Mouse (Mus musculus) lung, embryonic 16.5 days (tissue): Measurements from ENCODE around the gene Slc9c1. TPM values are rescaled to one million over a fixed set of nuclear protein-coding genes. Genes with fewer than 3 reads are reported as not detected.

Experiments used
- ATAC-seq: fragments of 200-750 bp; cut with Nextera tagmentation; 2 replicates; pipeline ENCODE4 v1.8.0; 2017; ENCODE audit warnings: low read depth, mild to moderate bottlenecking, moderate library complexity
- H3K27ac ChIP-seq: fragments of 300-500 bp; sonication (generic); 2 replicates; pipeline ENCODE4 v1.5.1; 2014; ENCODE audit warnings: mild to moderate bottlenecking, control low read depth, low read length
- H3K27me3 ChIP-seq: fragments of 300-500 bp; sonication (generic); 2 replicates; pipeline ENCODE4 v1.6.1; 2014; ENCODE audit warnings: low read depth, low read length, mixed read lengths; ENCODE audit not compliant: control insufficient read depth, insufficient read depth
- H3K36me3 ChIP-seq: fragments of 300-500 bp; sonication (generic); 2 replicates; pipeline ENCODE4 v1.6.1; 2014; ENCODE audit warnings: low read length; ENCODE audit not compliant: control insufficient read depth, insufficient read depth
- H3K4me1 ChIP-seq: fragments of 300-500 bp; sonication (generic); replicated peaks from 2 replicates; pipeline ENCODE4 v1.6.1; 2014; ENCODE audit warnings: low read length, mixed read lengths; ENCODE audit not compliant: control insufficient read depth, insufficient read depth
- H3K4me2 ChIP-seq: fragments of 300-500 bp; sonication (generic); 2 replicates; pipeline ENCODE4 v1.6.1; 2014; ENCODE audit warnings: low read depth, low read length, control low read depth
- H3K4me3 ChIP-seq: fragments of 300-500 bp; sonication (generic); 2 replicates; pipeline ENCODE4 v1.5.1; 2014; ENCODE audit warnings: mild to moderate bottlenecking, low read length, control low read depth
- H3K9ac ChIP-seq: fragments of 300-500 bp; sonication (generic); 2 replicates; pipeline ENCODE4 v1.6.1; 2014; ENCODE audit warnings: low read length, control low read depth
- H3K9me3 ChIP-seq: fragments of 300-500 bp; sonication (generic); 2 replicates; pipeline ENCODE4 v1.6.1; 2016; ENCODE audit warnings: low read length; ENCODE audit not compliant: control insufficient read depth
- WGBS: fragments of 180-500 bp; shearing (Covaris S2); extraction: QIAGEN DNeasy Blood & Tissue Kit; methylation state at CpG from one replicate; pipeline ENCODE4 v1.1.7; 2014; 5-methylcytosine and 5-hydroxymethylcytosine counted together
- polyA plus RNA-seq: library from polyadenylated mRNA; unstranded; fragments of >200 nt; fragmentation: Nextera tagmentation; extraction: Ambion mirVana; gene quantifications from 2 replicates; pipeline ENCODE4 v1.2.1, GENCODE M21; 2015

Gene Slc9c1
- polyA plus RNA-seq, 1 experiment from 2014 or later, result not detected

GRCm38 (mm10) chr16:45561747-45562146 is 26.6 kb downstream of the Slc9c1 start:
- H3K27me3 ChIP-seq, result no peaks in the 10 kb centered on the region
- no peaks in the 10 kb centered on the region for H3K4me1 ChIP-seq
- no peaks in the 10 kb centered on the region for H3K9me3 ChIP-seq
- H3K4me2 ChIP-seq, result no peak overlapping the region
- H3K27ac ChIP-seq, result no peak overlapping the region
- H3K36me3 ChIP-seq, result no peaks in the 10 kb centered on the region
- H3K4me3 ChIP-seq, result no peak overlapping the region
- no peak overlapping the region for H3K9ac ChIP-seq
- WGBS, result 44% methylated on average over 3 of the region's 3 CpGs
- no peak for ATAC-seq

DNA sequence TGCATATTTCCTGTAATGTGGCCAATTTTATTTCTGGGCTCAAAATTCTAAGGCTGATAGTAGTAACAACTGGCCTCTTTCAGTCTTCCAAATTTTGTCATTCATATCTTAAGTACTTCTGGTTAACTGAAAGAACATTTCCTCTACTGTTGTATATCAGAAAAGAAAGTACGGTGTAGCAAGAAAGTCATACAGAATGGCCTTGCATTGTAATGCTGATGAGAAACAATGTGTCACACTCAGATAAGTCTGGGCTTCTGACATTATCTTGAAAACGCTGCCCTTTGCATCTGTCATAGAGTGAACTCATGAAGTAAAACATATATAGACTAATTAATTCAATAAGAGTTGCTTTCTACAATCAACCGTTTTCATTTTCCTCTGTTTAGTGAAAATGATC is 37.2 kb downstream of the Slc9c1 start:
- H3K9ac ChIP-seq, result no peak overlapping the region
- H3K9me3 ChIP-seq, result no peaks in the 10 kb centered on the region
- WGBS, result 71% methylated on average over 3 of the region's 3 CpGs
- H3K4me3 ChIP-seq, result no peak overlapping the region
- H3K4me2 ChIP-seq, result no peak overlapping the region
- no peak for ATAC-seq
- H3K27ac ChIP-seq, result no peak overlapping the region
- H3K4me1 ChIP-seq, result no peaks in the 10 kb centered on the region
- no peaks in the 10 kb centered on the region for H3K27me3 ChIP-seq
- no peaks in the 10 kb centered on the region for H3K36me3 ChIP-seq

DNA sequence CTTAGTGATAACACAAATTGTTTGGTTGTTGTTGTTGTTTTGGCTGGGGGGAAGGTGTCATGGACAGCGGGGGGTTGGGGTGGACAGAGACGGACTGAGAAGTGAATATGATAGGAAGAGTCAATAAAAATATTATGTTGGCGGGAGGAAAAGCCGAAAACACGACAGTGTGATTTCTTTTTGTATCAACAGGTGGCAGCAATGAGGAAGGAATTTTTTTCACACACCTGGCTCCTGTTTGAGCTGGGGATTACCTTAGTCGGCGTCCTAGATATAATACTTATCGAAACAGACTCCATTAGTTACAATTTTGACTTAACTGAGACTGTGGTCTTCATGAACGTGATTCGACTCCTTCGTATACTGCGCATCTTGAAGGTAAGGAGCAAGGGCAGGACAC is 44.8 kb downstream of the Slc9c1 start:
- no peak for ATAC-seq
- WGBS, result 49% methylated on average over 12 of the region's 12 CpGs
- Histone ChIP-seq H3K9me3 (no peaks in the 10 kb centered on the region), H3K4me1 (no peaks in the 10 kb centered on the region), H3K4me2 (no peak overlapping the region), H3K4me3 (no peak overlapping the region), H3K9ac (no peak overlapping the region), H3K27ac (no peak overlapping the region), H3K36me3 (no peaks in the 10 kb centered on the region), H3K27me3 (no peaks in the 10 kb centered on the region)

DNA sequence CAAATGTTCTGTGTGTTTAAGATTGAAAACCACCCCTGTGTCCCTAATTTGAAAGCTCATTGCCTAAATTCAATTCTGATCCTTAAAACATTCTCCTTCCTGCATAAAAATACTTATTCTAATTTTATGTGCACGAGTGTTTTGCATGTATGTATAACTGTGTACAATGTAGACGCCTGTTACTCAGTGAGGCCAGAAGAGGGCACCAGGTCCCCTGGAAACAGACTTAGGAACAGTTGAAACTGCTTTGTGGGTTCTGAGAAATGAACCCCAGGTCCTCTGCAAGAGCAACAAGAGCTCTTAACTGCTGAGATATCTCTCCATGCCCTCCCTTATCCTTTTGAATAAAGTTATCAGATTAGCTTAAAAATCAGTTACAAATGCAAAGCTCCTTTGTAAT is 47.4 kb downstream of the Slc9c1 start:
- WGBS, result 19% methylated on average over 2 of the region's 2 CpGs
- H3K27ac ChIP-seq, result no peak overlapping the region
- no peak overlapping the region for H3K4me3 ChIP-seq

DNA sequence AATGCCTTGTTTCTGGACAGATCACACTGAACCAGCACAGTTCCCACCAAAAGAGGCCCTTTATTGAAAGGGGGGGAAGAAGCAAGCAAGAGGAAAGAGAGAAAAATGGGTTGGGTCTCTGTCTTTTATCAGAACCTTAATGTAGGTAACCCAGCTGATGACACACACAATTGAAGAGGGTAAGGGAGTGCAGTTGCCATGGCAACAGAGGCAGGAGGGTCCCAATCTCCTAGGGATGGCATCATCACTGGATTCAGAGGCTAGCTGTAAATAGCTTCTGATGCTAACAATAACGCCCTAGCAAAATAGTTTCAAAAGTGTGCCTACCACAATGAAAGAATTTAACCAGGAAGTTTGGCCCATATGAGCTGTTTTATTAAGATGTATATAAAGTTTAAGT is 58.5 kb downstream of the Slc9c1 start:
- H3K27me3 ChIP-seq, result no peaks in the 10 kb centered on the region
- WGBS, result 71% methylated on average over 1 of the region's 1 CpGs
- no peaks in the 10 kb centered on the region for H3K9me3 ChIP-seq
- no peak overlapping the region for H3K4me3 ChIP-seq
- no peak overlapping the region for H3K4me2 ChIP-seq
- no peak overlapping the region for H3K27ac ChIP-seq
- H3K9ac ChIP-seq, result no peak overlapping the region
- H3K36me3 ChIP-seq, result no peaks in the 10 kb centered on the region
- ATAC-seq, result no peak
- H3K4me1 ChIP-seq, result no peaks in the 10 kb centered on the region

More for the DNA sequence above, 47.4 kb downstream of the Slc9c1 start:
- H3K9me3 ChIP-seq, result no peaks in the 10 kb centered on the region
- H3K27me3 ChIP-seq, result no peaks in the 10 kb centered on the region
- no peaks in the 10 kb centered on the region for H3K4me1 ChIP-seq
- no peak overlapping the region for H3K9ac ChIP-seq
- ATAC-seq, result no peak
- H3K4me2 ChIP-seq, result no peak overlapping the region
- H3K36me3 ChIP-seq, result no peaks in the 10 kb centered on the region

- no peak overlapping the region for H3K9ac ChIP-seq
- no peak overlapping the region for H3K27ac ChIP-seq
- no peak overlapping the region for H3K4me3 ChIP-seq
- H3K36me3 ChIP-seq, result no peaks in the 10 kb centered on the region
- H3K27me3 ChIP-seq, result no peaks in the 10 kb centered on the region
- no peak overlapping the region for H3K4me2 ChIP-seq
- ATAC-seq, result no peak
- no peaks in the 10 kb centered on the region for H3K4me1 ChIP-seq
- H3K9me3 ChIP-seq, result no peaks in the 10 kb centered on the region
Measured at GRCm38 (mm10) chr16:45595494-45595893, 60.4 kb downstream of the Slc9c1 start.

DNA sequence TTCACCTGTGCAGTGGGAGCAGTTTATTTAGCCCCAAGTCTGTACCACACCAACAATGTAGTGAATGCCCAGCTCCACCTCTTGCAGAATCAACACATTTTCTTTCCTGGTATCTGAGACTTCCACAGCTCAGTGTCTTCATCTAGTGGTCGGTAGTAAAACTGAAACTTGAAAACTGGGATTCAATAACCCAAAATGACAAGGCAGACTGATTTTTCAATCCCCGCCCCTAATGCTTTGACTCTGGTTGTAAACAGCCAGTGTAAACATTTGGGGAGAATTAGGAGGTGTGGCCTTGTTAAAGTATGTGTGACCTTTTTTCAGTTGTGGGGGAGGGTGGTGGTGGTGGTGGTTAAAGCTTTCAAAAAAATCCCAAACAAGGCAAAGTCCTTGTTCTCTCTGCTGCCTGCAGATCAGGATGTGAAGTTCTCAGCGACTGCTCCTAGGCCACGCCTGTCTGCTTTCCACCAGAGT is 73.4 kb downstream of the Slc9c1 start:
- Histone ChIP-seq H3K27ac (peak overlapping the region; percentile 48), H3K4me2 (0 out of 2 replicates have a peak overlapping the region, but pooled peaks have one; percentile 13), H3K9me3 (no peaks in the 10 kb centered on the region), H3K36me3 (no peaks in the 10 kb centered on the region), H3K4me1 (no peaks in the 10 kb centered on the region), H3K9ac (no peak overlapping the region), H3K4me3 (no peak overlapping the region), H3K27me3 (no peaks in the 10 kb centered on the region)
- WGBS, result 16% methylated on average over 4 of the region's 4 CpGs
- peak; percentile 82 for ATAC-seq

DNA sequence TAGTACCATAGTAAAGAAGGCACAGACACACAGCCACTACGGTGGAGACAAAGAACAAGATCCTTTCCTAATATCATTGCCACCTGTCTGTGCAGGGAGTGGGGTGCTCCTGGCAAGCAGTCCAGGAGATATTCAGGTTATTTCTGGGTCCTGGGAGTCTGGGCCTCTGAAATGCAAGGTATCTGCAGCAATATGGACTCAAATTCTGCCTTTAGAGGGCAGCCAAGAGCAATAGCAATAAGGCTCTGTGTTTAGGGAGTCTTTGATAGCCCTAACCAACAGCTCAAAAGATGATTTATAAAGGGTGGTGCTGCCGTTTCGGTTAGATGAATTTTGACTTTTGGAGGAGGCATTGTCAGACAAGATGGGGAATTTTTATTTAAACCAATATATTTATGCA is 74.2 kb downstream of the Slc9c1 start:
- ATAC-seq, result peak; percentile 42; the same call in 1 of the 2 replicates
- no peak overlapping the region for H3K9ac ChIP-seq
- no peaks in the 10 kb centered on the region for H3K4me1 ChIP-seq
- no peak overlapping the region for H3K4me3 ChIP-seq
- no peaks in the 10 kb centered on the region for H3K27me3 ChIP-seq
- H3K4me2 ChIP-seq, result no peak overlapping the region
- no peaks in the 10 kb centered on the region for H3K9me3 ChIP-seq
- peak overlapping the region; percentile 48; the same call in 1 of the 2 replicates for H3K27ac ChIP-seq
- 58% methylated on average over 3 of the region's 3 CpGs for WGBS
- no peaks in the 10 kb centered on the region for H3K36me3 ChIP-seq

DNA sequence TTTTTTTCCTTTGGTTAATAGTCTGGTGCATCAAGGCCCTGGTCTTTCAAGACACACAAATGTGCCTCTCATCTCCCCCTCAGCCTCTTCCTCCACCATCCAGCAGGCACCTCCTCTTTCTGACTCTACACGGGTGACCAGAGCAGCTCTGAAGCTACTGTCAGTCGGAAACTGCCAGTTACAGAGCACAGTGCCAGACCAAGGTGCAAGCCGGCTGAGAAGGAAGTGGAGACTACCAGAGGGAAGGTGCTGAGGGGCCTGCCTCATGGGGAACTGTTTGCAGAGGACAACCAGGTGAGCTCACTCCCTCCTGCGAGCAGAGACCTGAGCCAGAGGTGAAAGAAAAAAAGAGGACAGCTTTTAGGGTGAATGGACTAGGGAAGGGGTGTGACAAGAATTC is 75.2 kb downstream of the Slc9c1 start, which contains the start of gene Gcsam:
Gcsam (plus strand) TSS at position 114 of the 400 bp plus-strand sequence.
- WGBS, result 44% methylated on average over 4 of the region's 4 CpGs
- H3K4me1 ChIP-seq, result no peaks in the 10 kb centered on the region
- peak within 1 kb of the TSS; percentile 48; the same call in 1 of the 2 replicates for H3K27ac ChIP-seq
- H3K9ac ChIP-seq, result no peak within 1 kb of the TSS
- H3K9me3 ChIP-seq, result no peaks in the 10 kb centered on the region
- no peak for ATAC-seq
- no peak within 1 kb of the TSS for H3K4me3 ChIP-seq
- no peaks in the 10 kb centered on the region for H3K36me3 ChIP-seq
- H3K4me2 ChIP-seq, result no peak within 1 kb of the TSS
- H3K27me3 ChIP-seq, result no peaks in the 10 kb centered on the region

GRCm38 (mm10) chr16:45613247-45613646 is 78.1 kb downstream of the Slc9c1 start:
- Histone ChIP-seq H3K36me3 (no peaks in the 10 kb centered on the region), H3K4me3 (no peak overlapping the region), H3K27ac (no peak overlapping the region), H3K9me3 (no peaks in the 10 kb centered on the region), H3K4me2 (no peak overlapping the region), H3K27me3 (no peaks in the 10 kb centered on the region), H3K4me1 (no peaks in the 10 kb centered on the region), H3K9ac (no peak overlapping the region)
- ATAC-seq, result no peak
- WGBS, result 50% methylated on average over 2 of the region's 2 CpGs
